Mouse (Mus musculus) spleen, adult 2 months (tissue): ENCODE results near the gene Lrrc73.

Experiments
- CTCF ChIP-seq: fragments of 200-500 bp; IDR thresholded peaks from 2 replicates; pipeline ENCODE4 v1.5.1; 2011; ENCODE audit warnings: mild to moderate bottlenecking, inconsistent platforms; ENCODE audit not compliant: insufficient read depth, insufficient read length, insufficient replicate concordance; ENCODE audit errors: extremely low read depth
- POLR2A ChIP-seq: fragments of 200-500 bp; IDR thresholded peaks from 2 replicates; pipeline ENCODE4 v1.6.1; 2011; ENCODE audit warnings: low read depth, low read length, inconsistent platforms

DNA sequence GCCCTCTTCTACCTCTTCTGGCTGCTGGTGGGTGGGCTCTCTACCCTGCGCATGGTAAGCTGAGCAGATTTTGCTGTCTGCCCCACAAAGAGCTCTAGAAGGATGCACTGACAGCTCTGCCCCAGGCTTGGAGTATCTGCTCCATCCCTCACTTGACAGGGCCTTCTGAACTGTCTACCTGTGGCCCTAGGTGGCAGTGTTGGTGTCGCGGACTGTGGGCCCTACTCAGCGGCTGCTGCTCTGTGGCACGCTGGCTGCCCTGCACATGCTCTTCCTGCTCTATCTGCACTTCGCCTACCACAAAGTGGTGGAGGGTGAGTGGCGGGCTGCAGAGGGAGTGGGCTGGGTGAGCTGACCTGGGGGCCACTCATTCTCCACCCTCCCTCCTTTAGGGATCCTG is 2.2 kb upstream of the Lrrc73 start:
- no peak for TF ChIP-seq CTCF
- TF ChIP-seq POLR2A, result no peak
